Mouse (Mus musculus) heart, embryonic 14.5 days (tissue): Measurements from ENCODE around the gene Ccdc182. TPM values are rescaled to one million over a fixed set of nuclear protein-coding genes. Genes with fewer than 3 reads are reported as not detected.

ENCODE experiments used
- ATAC-seq: fragments of 200-750 bp; cut with Nextera tagmentation; 2 replicates; pipeline ENCODE4 v1.8.0; 2017; ENCODE audit warnings: low read depth, moderate TSS enrichment; ENCODE audit not compliant: insufficient number of reproducible peaks, insufficient read depth, low FRiP score
- H3K27ac ChIP-seq, 2 experiments: fragments of 200-500 bp in 1 of 2; fragments of 300-500 bp in 1 of 2; sonication (generic) in 1 of 2; replicated peaks in 1 of 2; 2 replicates each; pipeline ENCODE4 v1.5.1; 2012 to 2014; ENCODE audit warnings: low read depth in 2 of 2, low read length in 2 of 2, control low read depth in 1 of 2, mild to moderate bottlenecking in 1 of 2, mixed read lengths in 1 of 2; ENCODE audit not compliant: control insufficient read depth in 1 of 2, insufficient read depth in 1 of 2
- H3K27me3 ChIP-seq: fragments of 300-500 bp; sonication (generic); 2 replicates; pipeline ENCODE4 v1.6.1; 2014; ENCODE audit warnings: mild to moderate bottlenecking, low read length, control low read depth; ENCODE audit not compliant: control insufficient read depth, insufficient read depth
- H3K36me3 ChIP-seq: fragments of 300-500 bp; sonication (generic); 2 replicates; pipeline ENCODE4 v1.6.1; 2014; ENCODE audit warnings: mild to moderate bottlenecking, control low read depth, low read length, mixed read lengths; ENCODE audit not compliant: control insufficient read depth, insufficient read depth
- H3K4me1 ChIP-seq, 2 experiments: fragments of 200-500 bp in 1 of 2; fragments of 300-500 bp in 1 of 2; sonication (generic) in 1 of 2; 2 replicates each; pipeline ENCODE4 v1.6.1; 2012 to 2014; ENCODE audit warnings: low read length in 2 of 2, control low read depth in 1 of 2, mixed read lengths in 1 of 2; ENCODE audit not compliant: control insufficient read depth in 2 of 2, insufficient read depth in 2 of 2
- H3K4me2 ChIP-seq: fragments of 300-500 bp; sonication (generic); 2 replicates; pipeline ENCODE4 v1.6.1; 2014; ENCODE audit warnings: mild to moderate bottlenecking, low read length
- H3K4me3 ChIP-seq, 2 experiments: fragments of 200-500 bp in 1 of 2; fragments of 300-500 bp in 1 of 2; sonication (generic) in 1 of 2; 2 replicates each; pipeline ENCODE4 v1.5.1; 2012 to 2014; ENCODE audit warnings: low read length in 2 of 2, mild to moderate bottlenecking in 2 of 2, control low read depth in 1 of 2, low read depth in 1 of 2, moderate library complexity in 1 of 2; ENCODE audit not compliant: control insufficient read depth in 1 of 2, insufficient read depth in 1 of 2
- H3K9ac ChIP-seq: fragments of 300-500 bp; sonication (generic); 2 replicates; pipeline ENCODE4 v1.6.1; 2014; ENCODE audit warnings: mild to moderate bottlenecking, low read length
- H3K9me3 ChIP-seq: fragments of 300-500 bp; sonication (generic); 2 replicates; pipeline ENCODE4 v1.6.1; 2016; ENCODE audit warnings: low read length, control low read depth; ENCODE audit not compliant: control insufficient read depth
- WGBS: fragments of 180-500 bp; shearing (Covaris S2); extraction: QIAGEN DNeasy Blood & Tissue Kit; methylation state at CpG from one replicate; pipeline ENCODE4 v1.1.7; 2014; 5-methylcytosine and 5-hydroxymethylcytosine counted together
- polyA plus RNA-seq: library from polyadenylated mRNA; unstranded; fragments of >200 nt; fragmentation: Nextera tagmentation; extraction: Ambion mirVana; gene quantifications from 2 replicates; pipeline ENCODE4 v1.2.1, GENCODE M21; 2014

Gene Ccdc182
- polyA plus RNA-seq, 1 experiment from 2014 or later = not detected

DNA sequence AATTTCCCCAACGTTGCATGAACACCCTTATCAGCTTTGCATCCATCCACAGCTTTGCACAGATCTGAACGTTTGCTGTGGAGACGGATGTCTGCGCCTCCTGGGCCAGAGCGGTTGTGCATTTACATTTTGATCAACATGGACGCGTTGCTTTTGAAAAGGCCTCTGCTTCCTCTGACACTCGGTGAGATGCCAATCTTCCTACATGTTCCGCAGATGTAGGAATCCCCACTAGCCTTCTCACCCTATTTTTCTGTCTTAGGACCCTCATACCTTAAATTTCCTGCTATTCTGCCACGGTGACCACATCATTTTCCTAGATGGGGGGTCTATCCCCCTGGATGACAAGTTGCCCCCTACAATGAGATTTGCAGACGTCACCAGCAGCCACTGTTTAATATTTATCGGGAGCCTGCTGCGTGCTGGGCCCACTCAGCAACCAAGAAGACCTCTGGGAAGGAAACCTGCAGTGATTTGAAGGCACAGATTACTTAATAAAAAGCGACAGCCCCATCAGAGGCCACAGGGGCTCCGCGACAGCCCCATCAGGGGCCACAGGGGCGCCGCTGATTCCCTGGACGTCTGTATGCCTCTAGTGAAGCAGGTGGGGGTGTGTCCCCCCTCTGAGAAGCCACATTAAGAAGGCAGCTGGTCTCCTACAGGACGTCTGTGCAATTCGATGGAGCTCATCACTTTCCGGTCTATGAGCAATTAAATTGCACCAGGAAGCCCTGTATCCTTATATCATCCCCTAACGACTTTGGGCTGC, 19.6 kb upstream of the Ccdc182 start:
- H3K9ac ChIP-seq = peak overlapping the region; percentile 30; the same call in 1 of the 2 replicates
- no peak overlapping the region for H3K4me3 ChIP-seq
- H3K27ac ChIP-seq = no peak overlapping the region
- ATAC-seq = no peak
- H3K36me3 ChIP-seq = no peaks in the 10 kb centered on the region
- 66% methylated on average over 23 of the region's 23 CpGs for WGBS
- no peaks in the 10 kb centered on the region for H3K27me3 ChIP-seq
- H3K4me2 ChIP-seq = no peak overlapping the region
- H3K4me1 ChIP-seq = peaks cover 11 to 22% of the 10 kb centered on the region in 2 experiments
- no peaks in the 10 kb centered on the region for H3K9me3 ChIP-seq

DNA sequence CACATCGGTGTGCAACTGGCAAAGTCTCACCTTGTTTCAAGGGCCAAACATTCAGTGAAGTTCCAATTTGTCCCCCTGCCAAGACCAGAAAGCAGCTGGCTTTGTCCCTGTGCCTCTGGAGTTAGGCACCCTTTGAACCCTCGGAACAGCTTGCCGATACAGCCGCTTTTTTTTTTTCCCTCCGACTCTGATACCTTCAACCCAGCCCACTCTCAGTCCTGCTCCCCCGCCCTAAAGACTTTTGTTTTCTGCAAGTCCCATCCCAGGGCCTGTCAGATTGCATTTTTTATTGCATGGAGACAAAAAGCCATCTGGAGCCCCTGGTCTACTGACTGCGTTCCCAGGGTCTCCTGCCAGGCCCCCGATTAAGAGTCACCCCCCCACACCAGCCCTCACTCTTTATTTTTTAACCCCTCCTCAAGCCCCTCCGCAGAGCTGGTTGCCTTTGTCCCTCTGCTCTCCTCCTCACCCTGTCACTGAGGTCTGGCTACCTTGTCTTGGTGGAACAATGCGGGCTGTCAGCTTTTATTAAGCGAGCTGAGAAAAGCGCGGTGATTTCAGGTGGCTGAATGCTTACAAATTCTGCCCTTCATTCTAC, 18.9 kb upstream of the Ccdc182 start:
- Histone ChIP-seq H3K4me1 (peaks cover 11 to 22% of the 10 kb centered on the region in 2 experiments), H3K36me3 (no peaks in the 10 kb centered on the region), H3K27ac (no peak overlapping the region), H3K4me2 (peak overlapping the region; percentile 5; the same call in 1 of the 2 replicates), H3K9ac (peak overlapping the region; percentile 41), H3K4me3 (no peak overlapping the region), H3K9me3 (no peaks in the 10 kb centered on the region), H3K27me3 (no peaks in the 10 kb centered on the region)
- 41% methylated on average over 13 of the region's 13 CpGs for WGBS
- ATAC-seq = no peak

DNA sequence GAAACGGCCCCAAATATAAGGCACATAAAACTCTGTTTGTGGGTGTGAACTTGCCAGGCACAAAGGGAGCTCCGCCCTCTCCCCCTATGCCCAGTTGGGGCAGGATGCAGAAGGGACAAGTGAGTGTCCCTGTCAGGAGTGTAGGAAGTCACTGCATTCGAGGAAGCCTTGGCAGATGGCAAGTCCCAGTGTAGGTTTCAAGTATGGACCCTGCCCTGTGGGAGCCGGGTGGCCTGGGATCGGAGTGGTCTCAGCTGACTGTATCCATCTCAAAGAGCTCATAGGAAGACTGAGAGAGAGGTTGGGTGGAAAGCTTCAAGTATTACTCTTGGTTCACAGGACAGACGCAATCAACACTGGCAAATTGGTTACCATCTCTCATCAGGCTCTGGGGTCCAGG, 17.9 kb upstream of the Ccdc182 start:
- 82% methylated on average over 6 of the region's 6 CpGs for WGBS
- H3K27ac ChIP-seq = peak overlapping the region; percentile 6 to 30; a peak in 3 of 4 replicates
- no peak for ATAC-seq

DNA sequence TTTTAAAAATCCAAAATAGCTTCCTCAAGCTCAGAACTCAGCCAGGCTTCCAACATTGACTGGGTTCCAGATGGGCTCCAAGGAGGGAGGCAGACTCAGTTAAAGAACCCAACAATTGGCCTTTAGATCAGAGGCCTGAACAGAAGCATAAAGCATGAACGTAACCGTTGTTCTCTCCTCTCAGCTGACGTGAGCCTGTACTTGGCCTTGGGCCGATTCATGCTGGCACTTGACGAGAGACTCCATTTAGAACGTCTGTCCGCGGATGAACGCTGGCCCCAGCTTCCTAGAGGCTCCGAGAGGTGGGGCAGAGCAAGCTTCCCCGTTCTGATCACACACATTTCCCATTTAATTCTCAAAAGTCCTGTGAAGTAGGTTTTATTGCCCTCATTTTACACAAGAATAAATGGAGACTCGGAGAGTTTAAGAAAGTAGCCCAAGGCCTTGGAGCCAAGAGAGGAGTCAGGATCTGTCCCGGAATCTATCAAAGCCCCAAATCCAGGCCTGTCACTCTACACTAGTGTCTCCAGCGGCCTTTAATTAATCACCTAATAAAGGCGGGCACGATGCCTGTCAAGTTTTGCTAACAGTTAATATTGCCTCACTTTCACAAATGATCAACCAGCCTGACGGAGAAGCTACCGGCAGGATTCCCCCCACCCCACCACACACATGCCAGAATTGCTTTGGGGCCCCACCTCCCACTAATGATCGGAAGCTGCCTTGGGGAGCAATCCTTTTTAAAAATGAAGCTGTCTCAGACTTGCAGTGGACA, 17.1 kb upstream of the Ccdc182 start:
- H3K9ac ChIP-seq = no peak overlapping the region
- no peaks in the 10 kb centered on the region for H3K9me3 ChIP-seq
- no peak for ATAC-seq
- H3K27me3 ChIP-seq = no peaks in the 10 kb centered on the region
- no peak overlapping the region for H3K4me2 ChIP-seq
- H3K27ac ChIP-seq = peak overlapping the region; percentile 6 to 30; a peak in 3 of 4 replicates
- no peaks in the 10 kb centered on the region for H3K36me3 ChIP-seq
- WGBS = 59% methylated on average over 19 of the region's 19 CpGs
- peaks cover 11 to 25% of the 10 kb centered on the region in 2 experiments for H3K4me1 ChIP-seq
- H3K4me3 ChIP-seq = no peak overlapping the region

More for the DNA sequence above, 17.9 kb upstream of the Ccdc182 start:
- no peaks in the 10 kb centered on the region for H3K9me3 ChIP-seq
- H3K4me2 ChIP-seq = no peak overlapping the region
- no peak overlapping the region for H3K4me3 ChIP-seq
- H3K36me3 ChIP-seq = no peaks in the 10 kb centered on the region
- no peak overlapping the region for H3K9ac ChIP-seq
- no peaks in the 10 kb centered on the region for H3K27me3 ChIP-seq
- peaks cover 11 to 25% of the 10 kb centered on the region in 2 experiments for H3K4me1 ChIP-seq

DNA sequence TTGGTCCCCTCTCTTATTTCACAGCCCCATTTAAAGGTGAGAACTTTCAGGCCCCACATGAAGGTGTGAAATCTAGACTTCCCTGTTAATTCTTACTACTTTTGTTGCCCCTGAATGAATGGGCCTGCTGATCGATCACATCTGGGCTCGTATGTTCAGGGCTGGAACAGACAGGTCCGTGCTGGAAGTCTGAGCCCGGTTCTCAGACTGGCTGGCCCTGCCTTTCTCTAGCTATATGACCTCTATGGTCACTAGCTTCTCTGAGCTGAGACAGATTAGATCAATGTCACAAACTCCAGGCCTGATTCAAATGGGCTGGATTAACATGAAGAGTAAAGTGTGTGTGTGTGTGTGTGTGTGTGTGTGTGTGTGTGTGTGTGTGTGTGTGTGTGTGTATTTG, 14.9 kb upstream of the Ccdc182 start:
- H3K9me3 ChIP-seq = no peaks in the 10 kb centered on the region
- peaks cover 11 to 25% of the 10 kb centered on the region in 2 experiments for H3K4me1 ChIP-seq
- H3K4me3 ChIP-seq = no peak overlapping the region
- no peaks in the 10 kb centered on the region for H3K27me3 ChIP-seq
- no peaks in the 10 kb centered on the region for H3K36me3 ChIP-seq
- 51% methylated on average over 4 of the region's 4 CpGs for WGBS
- ATAC-seq = no peak
- no peak overlapping the region for H3K27ac ChIP-seq
- H3K9ac ChIP-seq = no peak overlapping the region
- H3K4me2 ChIP-seq = no peak overlapping the region

DNA sequence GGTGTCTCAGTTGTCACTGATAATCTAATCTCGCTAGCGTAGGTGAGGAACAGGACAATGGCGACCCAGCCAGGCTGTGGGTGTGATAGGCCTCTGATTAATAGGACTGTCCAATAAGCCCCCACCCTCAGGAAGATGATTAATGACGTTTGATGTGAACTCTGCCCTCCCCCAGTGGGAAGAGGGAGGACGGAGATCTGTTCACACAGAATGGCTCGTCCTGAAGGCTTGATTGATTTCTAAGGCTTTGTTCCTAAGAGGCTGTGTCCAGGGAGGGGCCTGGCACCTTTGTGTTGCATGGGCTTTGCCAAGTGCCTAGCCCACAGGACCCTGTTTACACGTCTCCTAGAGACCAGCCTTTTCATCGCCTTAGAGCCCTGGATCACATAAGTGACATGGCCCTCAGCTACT, 13.4 kb upstream of the Ccdc182 start:
- Histone ChIP-seq H3K4me1 (peaks cover 3 to 14% of the 10 kb centered on the region in 2 experiments), H3K4me2 (no peak overlapping the region), H3K9ac (no peak overlapping the region), H3K9me3 (no peaks in the 10 kb centered on the region), H3K27me3 (no peaks in the 10 kb centered on the region), H3K4me3 (no peak overlapping the region), H3K36me3 (no peaks in the 10 kb centered on the region), H3K27ac (no peak overlapping the region)
- ATAC-seq = no peak
- 39% methylated on average over 8 of the region's 8 CpGs for WGBS

DNA sequence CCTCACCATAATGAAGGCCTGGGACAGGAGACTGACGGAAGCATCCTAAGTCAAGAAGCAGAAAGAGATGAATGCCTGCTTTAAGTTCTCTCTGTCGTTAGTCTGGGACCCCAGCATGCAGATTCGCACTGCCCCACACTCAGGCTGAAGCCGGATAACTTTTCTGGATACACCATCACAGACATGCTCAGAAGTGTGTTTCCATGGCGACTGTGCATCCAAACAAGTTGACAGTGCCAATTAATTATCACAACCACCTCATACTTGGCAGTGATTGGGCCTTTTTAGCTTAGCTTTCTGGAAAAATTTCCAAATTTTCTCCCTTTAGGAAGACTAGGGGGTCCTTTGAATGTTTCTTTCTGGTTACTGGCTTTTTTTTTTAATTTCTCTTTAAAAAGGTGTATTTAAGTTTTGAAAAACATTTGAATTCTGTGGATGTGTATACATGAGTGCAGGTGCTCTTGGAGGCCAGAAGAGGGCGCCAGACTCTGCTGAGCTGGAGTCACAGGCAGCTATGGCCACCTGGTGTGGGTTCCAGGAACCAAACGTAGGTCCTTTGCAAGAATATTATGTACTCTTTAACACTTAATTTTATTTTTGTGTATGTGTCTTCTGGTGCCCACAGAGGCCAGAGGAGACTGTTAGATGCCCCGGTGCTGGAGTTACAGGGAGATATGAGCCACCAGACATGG, 12.3 kb upstream of the Ccdc182 start:
- whole genome bisulfite sequencing = 76% methylated on average over 8 of the region's 8 CpGs
- no peak overlapping the region for H3K4me3 ChIP-seq
- H3K36me3 ChIP-seq = no peaks in the 10 kb centered on the region

More for the DNA sequence above, 12.3 kb upstream of the Ccdc182 start:
- H3K4me2 ChIP-seq = no peak overlapping the region
- H3K27me3 ChIP-seq = no peaks in the 10 kb centered on the region
- no peak overlapping the region for H3K9ac ChIP-seq
- no peak overlapping the region for H3K27ac ChIP-seq
- H3K4me1 ChIP-seq = peaks cover 4 to 8% of the 10 kb centered on the region in 2 experiments; a peak in 3 of 4 replicates
- no peak for ATAC-seq
- no peaks in the 10 kb centered on the region for H3K9me3 ChIP-seq
